Mouse (Mus musculus) thymus, postnatal 36 days (tissue): Measurements from ENCODE around the gene Ccnd3.

ENCODE experiments used
- DNase-seq, 2 experiments: peaks; one replicate each; pipeline ENCODE4 v3.0.0; 2022; ENCODE audit warnings: mixed read lengths in 2 of 2

The Ccnd3 gene

DNA sequence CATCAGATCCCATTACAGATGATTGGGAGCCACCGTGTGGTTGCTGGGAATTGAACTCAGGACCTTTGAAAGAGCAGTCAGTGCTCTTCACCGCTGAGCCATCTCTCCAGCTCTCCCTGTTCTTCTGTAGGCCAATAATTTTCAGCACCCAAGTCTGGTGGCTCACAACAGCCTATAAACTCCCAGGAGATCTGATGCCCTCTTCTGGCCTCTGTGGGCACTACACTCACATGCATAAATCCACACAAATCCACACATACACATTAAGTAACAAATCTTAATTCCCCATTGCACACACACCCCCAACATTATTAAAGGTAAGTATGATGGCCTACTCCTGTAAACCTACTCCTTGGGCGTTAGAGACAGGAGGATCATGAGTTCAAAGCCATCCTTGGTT is 11.4 kb downstream of the Ccnd3 start:
- peak; percentile 29 to 45 for DNase-seq

DNA sequence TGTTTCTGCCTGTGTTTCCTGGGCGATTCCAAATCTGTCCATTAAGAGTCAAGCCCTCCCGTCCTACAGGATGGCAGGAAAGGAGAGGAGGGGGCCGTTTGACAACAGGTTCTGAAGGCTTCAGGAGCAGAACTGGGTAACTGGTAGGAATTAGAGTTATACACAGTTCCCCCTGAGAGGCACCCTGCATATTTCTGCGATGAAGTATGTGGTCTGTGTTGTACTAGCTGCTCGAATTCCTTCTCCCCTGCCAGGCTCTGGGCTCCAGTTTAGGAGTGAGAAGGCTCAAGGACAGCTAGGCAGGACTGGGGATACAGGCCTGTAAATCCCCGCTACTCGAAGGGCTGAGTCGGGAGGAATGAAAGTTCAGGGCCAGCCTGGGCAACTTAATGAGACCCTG is 13.4 kb downstream of the Ccnd3 start:
- DNase-seq = no peak

DNA sequence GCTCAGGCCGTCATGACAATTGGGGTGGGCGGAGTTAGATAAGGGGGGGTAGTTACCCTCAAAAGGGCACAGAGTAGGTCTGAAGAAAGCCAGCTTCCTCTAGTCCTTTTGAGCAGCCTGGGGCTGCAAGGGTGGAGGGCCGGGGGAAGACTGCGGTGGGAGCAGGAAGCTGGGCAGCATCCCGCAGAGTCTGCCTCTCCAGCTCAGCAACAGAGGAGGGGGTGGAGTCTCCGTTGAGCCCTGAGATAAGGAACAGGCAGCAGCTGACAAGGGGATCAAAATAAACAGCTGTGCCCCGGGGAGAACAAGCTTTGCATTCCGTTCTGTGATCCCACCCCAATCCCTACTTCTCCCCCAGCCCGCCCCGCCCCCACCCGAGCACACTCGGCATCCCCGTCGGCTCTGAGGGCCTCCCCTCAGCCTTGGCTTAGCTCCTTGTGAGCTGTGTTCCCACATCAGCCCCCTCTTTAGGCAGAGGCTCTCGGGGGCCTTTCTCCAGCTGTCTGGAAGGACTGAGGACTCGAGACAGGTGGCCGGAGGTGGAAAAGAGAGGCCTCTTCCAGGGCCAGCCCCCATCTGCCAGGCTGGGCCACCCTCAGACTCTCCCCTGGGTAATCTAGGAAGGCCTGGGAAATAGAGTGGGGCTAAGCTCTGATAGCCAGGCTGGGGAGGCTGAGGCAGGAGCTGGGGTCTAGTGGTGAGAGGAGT is 16.9 kb downstream of the Ccnd3 start:
- peak; percentile 89 to 94 for DNase-seq

DNA sequence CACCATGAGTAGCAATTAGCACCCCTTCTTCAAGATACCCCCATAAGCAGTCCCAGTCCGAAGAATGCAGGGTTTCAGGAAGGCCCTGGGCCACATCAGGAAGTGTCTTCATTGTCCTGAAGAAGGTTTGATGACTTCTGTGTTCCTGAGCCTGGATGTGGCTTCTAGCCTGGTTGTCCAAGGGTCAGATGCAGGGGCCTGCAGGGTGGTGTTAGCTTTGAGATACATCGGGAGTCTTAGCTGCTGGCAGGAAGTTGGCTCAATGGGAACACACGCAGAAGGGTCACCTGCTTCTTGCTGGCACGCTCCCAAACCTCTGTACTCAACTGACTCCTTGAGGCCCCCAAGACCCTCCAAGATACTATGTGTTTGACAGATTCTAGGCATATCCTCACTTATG is 17.7 kb downstream of the Ccnd3 start:
- DNase-seq = peak; percentile 49 to 56

DNA sequence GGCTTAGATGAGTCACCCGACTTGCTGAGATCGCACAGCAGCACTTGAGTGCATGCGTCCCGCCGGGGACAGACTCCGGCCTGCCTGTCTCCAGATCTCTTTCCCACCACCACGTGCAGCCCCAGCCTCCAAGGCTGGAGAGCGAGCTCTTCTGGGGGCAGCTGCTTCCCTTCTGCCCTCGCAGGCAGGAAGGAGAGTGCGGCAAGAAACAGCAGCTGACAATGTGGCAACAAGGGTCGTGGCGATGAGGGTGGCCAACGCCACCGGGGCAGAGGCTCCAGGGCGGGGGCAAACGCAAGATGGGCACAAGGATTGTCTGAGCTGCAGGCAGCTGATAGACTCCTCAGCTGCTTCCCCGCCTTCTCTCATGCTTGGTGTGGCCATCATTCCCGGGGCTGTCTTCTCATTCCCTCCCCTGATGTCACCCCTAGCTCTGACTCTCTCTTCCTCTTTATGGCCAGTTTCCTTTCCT is 18.4 kb downstream of the Ccnd3 start:
- peak; percentile 61 to 73 for DNase-seq

DNA sequence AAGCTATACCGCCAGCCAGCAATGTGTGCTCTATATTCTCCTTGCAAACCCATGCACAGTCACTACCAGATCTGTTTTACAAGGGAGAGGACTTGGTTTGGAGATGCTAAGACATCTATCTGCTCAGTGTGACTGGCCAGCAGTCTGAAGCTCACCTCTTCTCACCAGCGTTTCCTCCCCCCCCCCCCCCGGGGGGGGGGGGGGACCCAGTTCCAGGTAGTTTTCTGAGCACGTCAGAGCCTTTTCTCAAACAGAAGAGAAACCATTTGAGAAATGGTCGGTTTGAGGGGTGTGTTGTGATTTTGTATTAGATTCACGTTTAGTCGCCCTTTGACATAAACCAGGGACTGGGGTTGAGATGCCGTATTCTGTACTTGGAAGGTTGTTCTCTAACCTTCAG is 19.2 kb downstream of the Ccnd3 start:
- no peak for DNase-seq

DNA sequence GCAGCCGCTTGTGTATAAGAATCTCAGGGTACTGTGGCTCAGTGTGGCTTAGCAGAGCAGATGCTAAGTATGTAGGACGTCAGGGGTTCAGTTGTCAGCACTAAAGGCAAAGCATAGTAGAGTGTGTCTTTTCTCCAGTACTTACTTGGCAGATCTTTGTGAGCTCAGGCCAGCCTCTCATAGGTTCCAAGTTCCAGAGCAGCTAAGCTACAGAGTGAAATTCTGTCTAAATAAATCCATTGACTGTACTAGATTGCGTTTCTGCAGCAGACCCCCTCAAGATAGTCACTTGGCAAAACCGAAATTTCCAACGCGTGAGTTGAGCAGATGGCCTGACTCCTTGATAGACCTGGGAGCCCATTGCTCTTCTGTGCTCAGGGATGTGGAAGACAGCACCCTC is 20.1 kb downstream of the Ccnd3 start:
- DNase-seq = no peak

DNA sequence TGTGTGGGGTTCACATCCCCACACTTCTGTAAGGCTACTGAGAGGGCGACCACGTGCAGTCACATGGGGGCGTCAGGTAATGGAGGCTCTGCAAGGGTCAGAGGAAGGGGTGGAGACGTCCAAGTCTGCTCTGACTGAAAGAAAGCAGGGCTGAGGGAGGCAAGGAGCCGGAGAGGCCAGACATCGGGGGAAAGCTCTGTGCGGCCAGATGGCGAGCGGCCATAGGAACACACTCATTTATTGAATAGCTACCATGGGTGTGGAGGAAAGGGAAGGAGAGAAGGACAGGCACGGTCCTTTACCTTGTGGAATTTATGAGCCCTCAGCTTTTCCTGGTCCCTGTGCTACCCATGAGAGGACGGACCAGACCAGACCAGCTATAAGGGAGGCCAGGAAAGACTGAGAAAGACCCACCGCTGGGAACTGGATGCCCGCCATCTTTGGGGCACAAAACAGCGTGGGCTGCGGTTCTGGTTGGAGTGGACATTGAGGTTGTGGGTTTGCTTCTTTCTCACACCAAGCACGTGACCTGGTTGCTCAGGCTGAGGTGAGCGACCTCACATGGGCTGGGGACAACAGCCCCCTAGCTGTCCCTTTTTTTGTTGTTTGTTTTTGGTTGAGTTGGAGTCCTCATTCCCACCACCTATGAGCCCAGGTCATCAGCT is 22.1 kb downstream of the Ccnd3 start:
- DNase-seq = peak; percentile 52 to 62

DNA sequence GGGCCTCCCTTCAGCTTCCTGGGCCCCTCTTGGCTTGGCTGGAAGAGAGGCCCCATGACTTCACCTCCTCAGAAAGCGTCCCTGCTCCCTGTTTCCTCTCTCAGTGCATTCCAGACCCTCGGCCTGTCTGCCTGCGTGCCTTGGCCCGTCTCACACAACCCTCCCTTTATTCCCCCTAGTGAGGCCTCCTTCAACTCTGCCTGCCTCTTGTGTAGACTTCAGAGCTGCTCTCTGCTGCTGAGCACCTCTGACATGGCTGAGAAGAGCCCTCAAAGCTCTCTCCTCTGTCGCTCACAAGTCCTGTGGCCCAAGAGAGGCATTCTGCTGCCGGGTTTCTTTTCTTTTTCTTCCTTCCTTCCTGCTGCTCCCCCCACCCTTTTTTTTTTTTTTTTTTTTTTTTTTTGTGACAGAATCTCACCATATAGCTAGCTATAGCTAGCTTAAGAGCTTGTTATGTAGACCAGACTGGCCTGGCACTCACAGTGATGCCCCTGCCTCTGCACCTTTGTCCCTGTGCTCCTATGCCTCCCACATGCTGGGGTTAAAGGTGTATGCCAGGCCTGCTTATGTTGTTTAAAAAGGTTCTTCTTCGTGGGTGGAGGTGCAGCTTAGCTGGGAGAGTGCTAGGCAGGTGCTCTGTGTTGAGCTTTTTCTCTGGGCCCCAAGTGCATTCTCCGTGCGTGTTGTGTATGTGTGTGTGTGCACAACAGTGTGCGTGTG is 22.9 kb downstream of the Ccnd3 start:
- DNase-seq = peak; percentile 60 to 67

DNA sequence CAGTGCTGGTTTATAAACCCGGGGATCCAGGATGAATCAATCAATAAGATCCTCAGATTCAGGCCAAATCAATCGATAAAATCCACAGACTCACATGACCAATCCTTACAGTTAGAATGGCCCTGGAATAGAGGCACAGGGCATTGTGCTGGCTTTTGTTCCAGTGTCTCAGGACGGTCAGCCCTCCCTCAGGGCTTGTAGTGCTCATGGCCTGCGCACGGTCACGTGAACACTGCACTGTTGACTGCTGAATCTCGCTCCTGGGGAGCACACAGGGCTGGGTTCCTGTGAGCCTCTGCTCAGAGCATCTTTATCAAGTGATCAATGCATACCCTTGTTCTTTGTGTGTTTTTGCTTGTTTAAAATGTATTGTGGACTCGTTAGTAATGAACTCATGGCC is 24.1 kb downstream of the Ccnd3 start:
- peak in 1 of 2 experiments; percentile 58 for DNase-seq

DNA sequence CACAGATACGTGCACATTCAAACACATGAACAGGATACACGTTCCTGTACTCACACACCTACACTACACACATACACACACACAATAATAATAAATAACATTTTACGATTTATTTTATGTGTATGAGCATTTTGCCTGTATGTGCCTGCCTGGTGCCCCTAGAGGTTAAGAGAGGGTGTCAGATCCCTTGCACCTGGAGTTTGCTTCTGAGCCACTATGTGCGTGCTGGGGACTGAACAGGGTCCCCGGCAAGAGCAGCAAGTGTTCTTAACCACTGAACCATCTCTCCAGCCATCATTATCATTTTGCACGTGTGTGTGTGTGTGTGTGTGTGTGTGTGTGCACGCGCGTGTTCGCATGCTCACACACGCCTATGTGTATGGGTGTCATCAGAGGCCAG is 24.7 kb downstream of the Ccnd3 start:
- DNase-seq = peak in 1 of 2 experiments; percentile 65

DNA sequence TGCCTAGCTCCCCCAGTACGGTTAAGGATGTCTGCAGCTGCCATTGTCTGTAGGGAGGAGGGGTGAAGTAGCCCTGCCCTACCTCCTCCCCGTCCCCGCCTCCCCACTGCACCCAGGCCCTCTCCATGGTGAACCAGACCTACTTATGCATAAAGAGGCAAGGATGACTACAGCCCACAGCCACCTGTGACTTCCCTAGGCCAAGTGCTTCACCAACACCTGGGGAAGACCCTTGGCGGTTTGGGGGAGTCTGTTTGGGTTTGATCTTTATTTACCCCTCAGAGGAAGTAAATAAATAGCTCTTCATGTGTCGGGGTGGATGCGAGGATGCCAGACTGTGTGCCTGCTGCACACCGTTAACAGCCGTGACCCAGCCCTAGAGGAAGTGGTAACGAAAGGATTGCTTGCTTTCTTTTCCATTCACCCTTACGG is 26.6 kb downstream of the Ccnd3 start:
- DNase-seq = peak; percentile 83 to 91

DNA sequence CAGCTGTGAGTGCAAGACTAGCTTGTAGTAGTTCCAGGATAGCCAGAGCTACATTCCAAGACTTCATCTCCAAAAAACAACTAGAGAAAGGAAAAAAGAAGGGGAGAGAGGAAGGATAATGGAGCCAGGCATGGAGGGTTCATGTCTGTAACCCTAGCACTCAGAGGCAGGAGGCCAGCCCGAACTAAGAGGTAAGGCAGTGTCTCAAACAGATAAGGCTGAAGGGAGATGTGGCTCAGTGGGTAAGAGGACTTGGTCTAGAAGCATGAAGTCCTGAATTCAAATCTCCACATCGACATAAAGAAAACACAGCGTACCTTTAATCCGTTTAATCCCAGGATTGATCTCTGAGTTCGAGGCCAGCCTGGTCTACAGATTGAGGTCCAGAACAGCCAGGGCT is 27.5 kb downstream of the Ccnd3 start:
- DNase-seq = no peak

DNA sequence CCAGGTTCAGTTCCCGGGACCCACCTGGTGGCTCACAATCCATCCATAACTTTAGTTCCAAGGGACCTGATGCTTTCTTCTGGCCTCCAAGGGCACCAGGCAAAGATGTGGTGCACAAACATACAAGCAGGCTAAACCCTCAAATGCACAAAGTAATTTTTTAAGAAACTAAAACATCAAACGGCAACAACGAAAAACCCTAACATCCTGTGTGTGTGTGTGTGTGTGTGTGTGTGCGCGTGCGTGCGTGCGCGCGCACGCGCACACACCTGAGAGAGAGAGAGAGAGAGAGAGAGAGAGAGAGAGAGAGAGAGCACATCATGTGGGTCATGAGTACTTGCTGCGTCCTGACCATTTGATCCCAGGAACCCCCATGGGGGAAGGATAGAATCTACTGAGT is 28.8 kb downstream of the Ccnd3 start:
- DNase-seq = peak in 1 of 2 experiments; percentile 56

DNA sequence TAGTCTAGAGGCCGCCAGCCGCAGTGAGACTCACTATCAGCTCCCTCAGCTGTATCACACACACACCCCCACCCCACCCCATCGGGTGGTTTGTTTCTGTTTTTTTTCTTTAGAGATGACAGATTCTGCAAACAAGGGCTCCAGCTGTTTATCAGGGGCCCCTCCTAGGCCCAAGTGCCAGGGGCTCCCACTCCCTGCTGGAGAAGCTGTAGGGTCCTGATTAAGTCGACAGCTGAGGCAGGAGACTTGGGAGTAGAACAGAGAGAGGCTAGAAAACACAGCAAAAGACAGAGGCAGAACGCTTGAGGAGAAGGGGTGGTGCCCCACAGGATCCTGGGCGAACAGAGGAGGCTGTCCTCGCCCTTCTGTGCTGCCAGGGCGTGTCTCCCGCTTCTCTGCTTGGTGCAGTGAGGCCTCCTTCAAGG is 31.0 kb downstream of the Ccnd3 start:
- DNase-seq = peak; percentile 73 to 82

DNA sequence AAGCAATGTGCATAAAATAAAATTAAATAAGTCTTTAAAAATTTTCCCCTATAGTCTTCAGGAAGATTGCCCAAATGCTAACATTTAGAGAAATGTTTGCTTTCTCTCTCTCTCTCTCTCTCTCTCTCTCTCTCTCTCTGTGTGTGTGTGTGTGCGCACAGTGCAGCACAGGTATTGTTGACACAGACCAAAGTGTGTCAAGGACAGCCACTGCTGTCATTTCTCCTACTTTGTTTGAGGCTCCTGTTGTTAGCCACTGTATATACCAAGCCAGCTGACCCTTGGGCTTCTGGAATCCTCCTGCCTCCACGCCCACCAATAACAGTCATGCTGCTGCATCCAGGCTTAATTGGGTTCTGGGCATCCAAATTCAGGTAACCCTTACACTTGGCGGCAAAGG is 33.2 kb downstream of the Ccnd3 start:
- DNase-seq = no peak

DNA sequence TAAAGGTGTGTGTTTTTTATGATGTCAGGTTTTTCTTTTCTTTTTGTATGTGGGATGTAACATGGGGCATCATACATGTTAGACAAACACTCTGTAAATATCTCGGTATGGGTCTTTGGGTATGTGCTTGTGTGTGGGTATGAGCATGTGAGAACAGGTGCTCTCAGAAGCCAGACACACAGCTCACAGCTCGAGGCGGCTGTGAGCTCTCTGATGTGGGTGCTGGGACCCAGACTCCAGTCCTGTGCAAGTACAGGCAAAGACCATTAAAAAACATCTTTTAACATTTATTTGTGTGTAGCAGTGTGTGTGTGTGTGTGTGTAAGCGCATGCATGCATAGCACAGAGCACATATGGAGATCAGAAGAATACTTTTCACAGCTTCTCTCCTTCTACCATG is 34.3 kb downstream of the Ccnd3 start:
- DNase-seq = peak in 1 of 2 experiments; percentile 61

DNA sequence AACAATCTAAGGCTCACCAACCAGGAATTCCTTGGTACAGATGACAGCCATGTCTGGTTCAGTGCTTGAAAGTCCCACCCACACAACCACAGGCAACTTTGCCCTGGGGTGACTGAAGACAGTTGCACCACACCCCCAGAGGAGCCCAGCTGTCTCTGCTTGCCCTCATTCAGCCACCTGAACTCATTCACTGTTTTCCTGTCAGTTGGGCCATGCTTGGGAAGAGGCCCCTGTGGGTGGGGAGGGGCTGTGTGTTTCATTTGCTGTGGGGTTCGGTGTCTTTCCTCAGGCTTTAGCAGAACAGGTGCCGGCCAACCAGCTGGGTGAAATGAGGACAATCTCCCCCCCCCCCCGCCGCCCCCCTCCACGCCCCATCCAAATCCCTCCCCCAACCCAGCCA is 37.2 kb downstream of the Ccnd3 start:
- peak; percentile 85 to 95 for DNase-seq

DNA sequence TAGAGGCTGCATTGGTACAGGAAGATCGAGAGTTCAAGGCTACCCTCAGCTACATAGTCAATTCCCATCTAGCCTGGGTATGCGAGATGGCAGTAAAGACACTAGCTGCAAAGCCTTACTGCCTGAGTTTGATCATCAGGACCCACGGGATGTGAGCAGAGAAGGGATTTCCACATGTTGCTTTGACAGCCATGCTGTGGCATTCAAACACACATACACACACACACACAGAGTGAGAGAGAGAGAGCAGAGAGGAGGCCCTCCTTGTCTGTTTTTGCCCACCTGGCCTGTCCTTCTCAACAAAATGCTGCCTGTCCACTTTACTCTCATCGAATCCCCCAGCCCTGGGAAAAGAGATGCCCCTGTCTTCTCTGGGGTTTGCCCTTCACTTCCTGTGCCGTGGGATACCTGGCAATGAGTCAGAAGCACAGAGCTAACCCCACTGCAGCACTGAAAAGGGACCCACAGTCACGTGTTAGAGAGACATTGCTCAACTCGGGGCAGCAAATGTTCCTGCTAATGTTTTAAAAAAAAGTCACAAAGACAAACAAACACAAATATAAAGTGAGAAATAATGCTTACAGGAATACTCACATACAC is 38.3 kb downstream of the Ccnd3 start:
- DNase-seq = peak; percentile 59 to 69

DNA sequence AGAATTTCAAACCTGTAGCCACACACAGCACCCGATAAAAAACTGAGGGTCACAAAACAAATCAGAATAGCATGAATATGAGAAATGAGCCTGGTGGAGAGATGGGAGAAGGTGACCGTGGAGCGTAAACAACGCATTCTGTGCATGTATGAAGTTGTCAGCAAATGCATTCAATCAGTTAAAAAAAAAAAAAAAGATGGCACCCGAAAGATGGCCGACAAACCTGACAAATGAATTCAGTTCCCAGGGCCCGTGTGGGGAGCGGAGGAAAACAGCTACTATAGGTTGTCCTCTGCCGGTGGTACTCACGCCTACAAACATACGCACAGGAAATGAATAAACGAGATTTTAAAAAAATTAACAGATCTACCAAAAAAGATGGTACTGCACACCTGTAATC is 40.3 kb downstream of the Ccnd3 start:
- no peak for DNase-seq

DNA sequence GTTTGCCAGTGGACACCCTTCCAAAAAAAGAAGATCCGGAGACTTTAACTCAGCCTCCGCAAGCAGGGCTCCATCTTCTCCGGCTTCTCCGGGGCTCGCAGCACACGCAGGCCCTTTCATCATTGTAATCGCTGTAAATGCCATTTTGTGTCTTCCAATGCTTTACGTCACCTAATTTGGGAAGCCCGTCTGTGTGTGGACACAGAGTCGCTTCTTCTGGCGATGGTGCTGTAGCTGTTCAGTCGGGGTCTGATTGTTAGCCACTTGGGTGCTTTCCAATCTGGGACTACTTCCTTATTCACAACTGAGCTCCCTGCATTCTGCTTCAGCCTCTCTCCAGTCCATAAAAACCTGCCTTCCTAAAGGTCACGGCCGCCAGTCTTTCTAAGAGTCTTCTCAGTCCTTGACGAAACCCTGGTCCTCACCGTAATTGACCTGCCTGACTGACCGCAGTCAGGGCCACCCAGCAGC is 41.0 kb downstream of the Ccnd3 start:
- DNase-seq = no peak

DNA sequence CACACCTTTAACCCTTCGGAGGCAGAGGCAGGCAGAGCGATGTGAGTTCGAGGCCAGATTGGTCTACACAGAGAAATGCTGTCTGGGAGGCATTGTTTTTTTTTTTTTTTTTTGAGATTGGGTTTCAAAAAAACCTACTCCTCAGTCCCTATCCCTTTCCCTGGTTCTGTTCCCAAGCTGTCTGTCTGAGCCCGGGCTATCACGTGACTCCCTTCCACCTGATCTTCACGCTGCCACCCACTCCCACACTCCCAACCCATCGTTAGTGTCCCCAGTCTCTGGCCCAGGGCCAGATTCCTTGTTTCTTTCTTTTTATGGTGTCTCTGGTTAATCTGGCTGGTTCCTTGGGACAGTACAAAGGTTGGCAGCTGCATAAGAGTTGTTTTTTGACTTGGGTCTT is 46.2 kb downstream of the Ccnd3 start:
- no peak for DNase-seq

DNA sequence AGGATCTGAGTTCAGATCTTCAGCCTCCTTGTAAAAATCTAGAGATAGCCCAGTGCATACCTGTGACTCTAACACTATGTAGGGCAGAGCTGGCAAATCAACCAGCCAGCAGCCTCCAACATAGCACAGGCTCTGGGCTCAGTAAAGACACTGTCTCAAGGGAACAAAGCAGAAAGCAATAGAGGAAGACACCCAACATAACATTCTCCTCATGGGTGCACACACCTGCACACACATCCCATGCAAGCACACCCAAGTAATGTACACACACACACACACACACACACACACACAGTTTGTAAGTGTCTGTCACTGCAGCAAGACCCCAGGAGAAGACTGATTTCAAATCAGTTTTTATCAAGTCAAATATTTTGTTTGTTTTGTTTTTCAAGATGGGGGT is 48.1 kb downstream of the Ccnd3 start:
- no peak for DNase-seq
